Mouse (Mus musculus): ENCODE data around the gene Ubqlnl.

GRCm38 (mm10) chr7:104169634-104170204 is 19.4 kb upstream of the Ubqlnl start:
- TF ChIP-seq TBP (IDR thresholded peaks at IDR 0.05; ENCODE audit: low read depth, low read length) = no peak
- no peak for TF ChIP-seq USF1 (IDR thresholded peaks at IDR 0.05; ENCODE audit: low read depth, low read length)
- TF ChIP-seq POLR2A (IDR thresholded peaks at IDR 0.05; ENCODE audit: control insufficient read depth in 1 of 2, insufficient read depth in 1 of 2, low read depth in 1 of 2, low read length in 2 of 2, poor library complexity in 1 of 2) = no peak
- no peak for TF ChIP-seq RAD21 (IDR thresholded peaks at IDR 0.05; ENCODE audit: low read depth, low read length)
- TF ChIP-seq MXI1 (IDR thresholded peaks at IDR 0.05; ENCODE audit: low read depth, low read length) = no peak
- TF ChIP-seq CTCF (IDR thresholded peaks at IDR 0.05 in 2 of 3, conservative IDR thresholded peaks at IDR 0.05 in 1 of 3; ENCODE audit: control insufficient read depth in 1 of 3, insufficient read depth in 1 of 3, low read depth in 2 of 3, low read length in 3 of 3, poor library complexity in 1 of 3, severe bottlenecking in 1 of 3) = no peak
- no peak for TF ChIP-seq MAFK (IDR thresholded peaks at IDR 0.05; ENCODE audit: borderline replicate concordance, low read depth, low read length)
- no peak for TF ChIP-seq GATA1 (IDR thresholded peaks at IDR 0.05; ENCODE audit: low read depth, low read length)
- TF ChIP-seq SIN3A (IDR thresholded peaks at IDR 0.05; ENCODE audit: low read length) = no peak
- no peak for TF ChIP-seq TAL1 (IDR thresholded peaks at IDR 0.05; ENCODE audit: low read length)

Measured in MEL (cell line).